Comparison of ENCODE assay signal across 10 mouse cellular contexts in genomic region chrX:101342837-101343236, GRCm38 (mm10). TPM values are rescaled to one million over a fixed set of nuclear protein-coding genes. Genes with fewer than 3 reads are reported as not detected.
"Had no signal": no experiment of that assay in that cellular context is flagged by ENCODE, and none has a peak within 500 bp of the region (broad histone marks: within the 10 kb centered on the region; RNA-seq: fewer than 3 reads in every experiment).

No protein-coding gene starts in this region.

RNA-seq across cellular contexts. Expression of gene Gjb1, which starts 33.3 kb away (rescaled TPM):
- total RNA-seq: heart, postnatal 10 days; heart, postnatal 14 days; heart, postnatal 25 days; heart, postnatal 36 days; heart, postnatal 4 days; hematopoietic stem cell, adult 5-6 weeks had no signal
- polyA plus RNA-seq: heart, embryonic 14.5 days; heart, postnatal 0 days; hindbrain, embryonic 10.5 days; inflammation-experienced regulatory T-cells, adult 6 months had no signal

RNA-seq across cellular contexts. Expression of gene Nlgn3, which starts 43.9 kb away (rescaled TPM):
- total RNA-seq: hematopoietic stem cell, adult 5-6 weeks had no signal
